Mouse (Mus musculus) mesoderm, embryonic 11.5 days (tissue): ENCODE data around the gene Afap1.

ENCODE experiments used
- DNase-seq: peaks from one replicate; pipeline ENCODE4 v3.0.0-alpha.2; 2012; ENCODE audit warnings: low read depth, low spot score

Afap1 gene

GRCm38 (mm10) chr5:35973800-35974199 is 80.7 kb downstream of the Afap1 start:
- peak; percentile 8 for DNase-seq

- no peak for DNase-seq
These were observed 81.1 kb downstream of the Afap1 start for GRCm38 (mm10) chr5:35974265-35974664.

GRCm38 (mm10) chr5:35975681-35976080 is 82.6 kb downstream of the Afap1 start:
- DNase-seq = peak; percentile 76

- DNase-seq = no peak
These were observed 87.4 kb downstream of the Afap1 start for GRCm38 (mm10) chr5:35980542-35980941.

GRCm38 (mm10) chr5:35981341-35981740 is 88.2 kb downstream of the Afap1 start:
- no peak for DNase-seq

- DNase-seq = peak; percentile 78
These were observed 88.9 kb downstream of the Afap1 start for GRCm38 (mm10) chr5:35981976-35982375.

GRCm38 (mm10) chr5:35985611-35986010 is 92.5 kb downstream of the Afap1 start:
- DNase-seq = no peak

GRCm38 (mm10) chr5:35988085-35988484 is 95.0 kb downstream of the Afap1 start:
- DNase-seq = no peak

GRCm38 (mm10) chr5:35989506-35989905 is 96.4 kb downstream of the Afap1 start:
- DNase-seq = no peak

- DNase-seq = no peak
These were observed 97.0 kb downstream of the Afap1 start for GRCm38 (mm10) chr5:35989986-35990735.

GRCm38 (mm10) chr5:36003797-36004196 is 110.7 kb downstream of the Afap1 start:
- DNase-seq = no peak

GRCm38 (mm10) chr5:36006106-36006505 is 113.0 kb downstream of the Afap1 start:
- DNase-seq = no peak

GRCm38 (mm10) chr5:36006586-36006985 is 113.5 kb downstream of the Afap1 start:
- DNase-seq = no peak

GRCm38 (mm10) chr5:36007649-36008048 is 114.5 kb downstream of the Afap1 start:
- no peak for DNase-seq

- DNase-seq = no peak
These were observed 116.3 kb downstream of the Afap1 start for GRCm38 (mm10) chr5:36009405-36009804.

- DNase-seq = peak; percentile 21
These were observed 125.2 kb downstream of the Afap1 start for GRCm38 (mm10) chr5:36018366-36018765.

- no peak for DNase-seq
These were observed 128.0 kb downstream of the Afap1 start for GRCm38 (mm10) chr5:36021091-36021490.

- DNase-seq = peak; percentile 37
These were observed 129.2 kb downstream of the Afap1 start for GRCm38 (mm10) chr5:36022361-36022760.

GRCm38 (mm10) chr5:36024003-36024685 is 131.0 kb downstream of the Afap1 start:
- no peak for DNase-seq

- DNase-seq = no peak
These were observed 132.0 kb downstream of the Afap1 start for GRCm38 (mm10) chr5:36025076-36025475.

- DNase-seq = peak; percentile 84
These were observed 140.7 kb downstream of the Afap1 start for GRCm38 (mm10) chr5:36033531-36034426.

GRCm38 (mm10) chr5:36039596-36039995 is 146.5 kb downstream of the Afap1 start:
- DNase-seq = no peak
